Mouse (Mus musculus): ENCODE data around the gene Cx3cr1.

The Cx3cr1 gene

DNA sequence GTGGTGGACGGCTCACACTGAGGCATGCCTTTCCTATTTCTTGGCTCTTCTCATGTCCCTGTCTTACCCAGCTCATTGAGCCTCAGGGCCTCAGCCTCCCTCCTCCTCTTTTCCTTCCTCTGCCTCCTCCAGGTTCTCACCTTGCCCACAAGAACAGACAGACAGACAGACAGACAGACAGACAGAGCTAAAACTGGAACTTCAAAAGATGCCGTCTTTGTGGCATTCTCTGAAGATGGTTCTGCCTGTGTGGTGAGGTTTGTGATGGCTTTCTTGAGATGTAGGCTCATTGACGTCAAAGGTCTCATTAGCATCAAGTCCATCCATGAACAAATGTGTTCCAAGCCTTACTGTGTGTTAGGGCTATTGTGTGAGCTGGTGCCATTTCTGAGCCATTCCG, 13.0 kb upstream of the Cx3cr1 start:
- no peak for DNase-seq (ENCODE audit: low spot score)

DNA sequence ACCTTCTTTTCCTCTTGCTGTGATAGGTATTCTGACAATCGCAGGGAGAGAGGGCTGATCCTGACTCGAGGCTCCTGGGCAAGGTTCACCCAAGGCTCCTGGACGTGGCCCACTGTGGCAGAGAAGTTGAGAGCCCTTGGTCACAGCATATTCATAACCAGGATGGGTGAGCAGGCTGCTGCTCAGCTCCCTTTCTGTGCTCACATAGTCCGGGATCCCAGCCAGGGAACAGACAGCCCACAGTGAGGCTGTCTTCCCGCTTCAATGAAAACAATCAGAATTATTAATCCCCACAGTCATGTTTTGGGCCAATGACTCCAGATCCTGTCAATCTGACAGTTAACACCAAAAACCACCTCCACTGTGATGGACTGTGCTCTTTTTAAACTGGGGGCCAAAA, 12.3 kb upstream of the Cx3cr1 start:
- no peak for DNase-seq (ENCODE audit: low spot score)

GRCm38 (mm10) chr9:120081247-120081646, 11.6 kb upstream of the Cx3cr1 start:
- no peak for DNase-seq (ENCODE audit: low spot score)

- DNase-seq (ENCODE audit: low spot score), result no peak
Measured at GRCm38 (mm10) chr9:120080546-120081108, 10.9 kb upstream of the Cx3cr1 start.

- DNase-seq (ENCODE audit: low spot score), result no peak
Measured at GRCm38 (mm10) chr9:120079901-120080300, 10.2 kb upstream of the Cx3cr1 start.

GRCm38 (mm10) chr9:120078241-120078640, 8.6 kb upstream of the Cx3cr1 start:
- DNase-seq (ENCODE audit: low spot score), result no peak

- DNase-seq (ENCODE audit: low spot score), result no peak
Measured at GRCm38 (mm10) chr9:120074516-120074915, 4.8 kb upstream of the Cx3cr1 start.

DNA sequence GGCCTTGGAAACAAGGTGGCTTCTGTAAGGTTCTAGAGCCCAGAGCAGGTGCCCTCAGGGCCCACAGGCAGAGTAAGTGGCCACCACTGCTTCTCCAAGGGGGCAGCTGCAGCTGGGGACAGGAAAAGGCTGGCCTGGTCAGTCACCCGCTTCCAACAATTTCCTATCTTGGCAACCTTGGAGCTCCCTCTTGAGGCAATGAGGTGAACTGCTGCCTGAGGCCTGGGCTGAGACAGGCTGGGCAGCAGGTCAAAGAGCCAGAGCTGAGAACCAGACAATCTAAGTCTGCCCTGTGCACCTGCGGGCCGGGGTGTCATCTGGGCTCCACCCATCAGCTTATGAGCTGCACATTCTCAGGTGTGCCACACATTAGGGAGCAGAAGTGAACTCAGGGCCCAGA, 3.5 kb upstream of the Cx3cr1 start:
- DNase-seq (ENCODE audit: low spot score), result peak; percentile 79

- DNase-seq (ENCODE audit: low spot score), result no peak
Measured at GRCm38 (mm10) chr9:120071251-120071650, 1.6 kb upstream of the Cx3cr1 start.

- DNase-seq (ENCODE audit: low spot score), result no peak
Measured at GRCm38 (mm10) chr9:120068047-120068446, 1.6 kb downstream of the Cx3cr1 start.

- DNase-seq (ENCODE audit: low spot score), result no peak
Measured at GRCm38 (mm10) chr9:120067609-120068008, 2.1 kb downstream of the Cx3cr1 start.

- no peak for DNase-seq (ENCODE audit: low spot score)
Measured at GRCm38 (mm10) chr9:120064317-120064716, 5.4 kb downstream of the Cx3cr1 start.

GRCm38 (mm10) chr9:120058730-120059129, 10.9 kb downstream of the Cx3cr1 start:
- no peak for DNase-seq (ENCODE audit: low spot score)

DNA sequence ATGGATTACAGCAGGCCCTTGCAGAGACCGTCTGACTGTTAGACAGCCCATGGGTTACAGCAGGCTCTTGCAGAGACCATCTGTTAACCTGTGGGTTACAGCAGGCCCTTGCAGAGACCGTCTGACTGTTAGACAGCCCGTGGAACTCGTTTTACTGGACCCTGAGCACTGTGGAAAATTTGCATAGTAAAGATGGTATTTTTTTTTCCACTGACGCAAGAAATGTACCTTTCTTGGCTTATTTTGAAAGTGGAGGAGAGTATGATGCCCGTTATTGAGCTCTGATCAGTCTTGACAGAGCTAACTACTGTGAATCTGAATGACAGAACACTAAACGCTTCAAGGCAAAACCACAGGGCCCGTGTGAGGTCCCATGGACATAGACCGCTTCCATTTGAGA, 13.5 kb downstream of the Cx3cr1 start:
- DNase-seq (ENCODE audit: low spot score), result no peak

GRCm38 (mm10) chr9:120054545-120055277, 15.0 kb downstream of the Cx3cr1 start:
- no peak for DNase-seq (ENCODE audit: low spot score)

GRCm38 (mm10) chr9:120049407-120049806, 20.3 kb downstream of the Cx3cr1 start:
- DNase-seq (ENCODE audit: low spot score), result no peak

DNA sequence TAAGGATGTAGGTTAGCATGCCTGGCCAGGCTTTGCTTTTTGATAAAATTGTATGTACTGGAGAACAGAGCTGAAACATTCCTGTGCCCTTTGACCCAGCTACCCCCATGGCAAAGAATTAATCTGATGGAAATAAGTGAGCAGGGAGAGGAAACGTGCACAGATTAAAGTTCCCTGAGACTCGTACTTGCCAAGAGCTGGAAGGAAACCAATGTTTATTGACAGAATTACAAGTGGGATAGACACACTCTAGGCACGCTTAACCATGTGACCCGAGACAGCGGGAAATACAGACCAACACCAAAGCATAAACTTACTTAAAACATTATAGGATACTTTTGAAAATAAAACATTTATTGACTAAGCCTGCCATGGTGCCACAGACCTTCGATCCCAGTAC, 21.2 kb downstream of the Cx3cr1 start:
- DNase-seq (ENCODE audit: low spot score), result no peak

DNA sequence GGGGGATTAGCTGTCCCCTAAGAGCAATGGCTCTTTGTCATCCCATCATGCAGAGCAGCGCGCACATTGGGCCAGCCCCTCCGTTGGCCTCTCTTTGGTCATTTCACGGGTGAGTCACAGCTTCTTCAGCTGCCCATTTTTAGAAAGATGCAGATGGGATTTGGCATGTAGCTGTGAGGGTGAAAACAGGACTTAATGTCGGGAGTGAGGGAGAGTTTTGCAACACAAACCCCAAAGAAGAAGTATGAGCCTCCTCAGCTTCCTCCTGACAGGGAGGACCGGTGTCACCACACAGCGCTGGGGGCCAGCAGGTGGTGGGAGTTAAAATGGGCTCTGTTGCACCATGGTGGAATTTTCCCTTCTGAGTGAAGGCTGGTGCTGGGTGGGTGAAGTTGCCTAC, 26.6 kb downstream of the Cx3cr1 start:
- no peak for DNase-seq (ENCODE audit: low spot score)

GRCm38 (mm10) chr9:120037414-120037813, 32.3 kb downstream of the Cx3cr1 start:
- DNase-seq (ENCODE audit: low spot score), result no peak

DNA sequence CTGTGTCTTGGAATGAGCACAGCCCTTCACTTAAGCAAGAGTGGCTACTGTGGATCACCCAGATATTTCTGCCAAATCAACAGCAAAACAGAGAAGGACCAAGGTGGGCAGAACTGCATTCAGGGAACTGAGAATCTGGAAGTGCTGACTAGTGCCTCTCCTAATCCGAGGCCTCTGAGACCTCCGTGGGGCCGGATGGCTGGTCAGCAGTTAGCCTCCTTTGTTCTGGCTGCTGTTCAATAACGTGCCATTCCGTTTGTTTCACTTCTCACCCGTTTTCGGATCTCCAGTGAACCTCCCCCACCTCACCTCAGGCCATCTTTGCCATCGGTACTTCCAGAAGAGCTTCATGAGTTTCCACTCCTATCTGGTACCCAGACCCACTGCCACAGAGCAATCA, 35.3 kb downstream of the Cx3cr1 start:
- no peak for DNase-seq (ENCODE audit: low spot score)

DNA sequence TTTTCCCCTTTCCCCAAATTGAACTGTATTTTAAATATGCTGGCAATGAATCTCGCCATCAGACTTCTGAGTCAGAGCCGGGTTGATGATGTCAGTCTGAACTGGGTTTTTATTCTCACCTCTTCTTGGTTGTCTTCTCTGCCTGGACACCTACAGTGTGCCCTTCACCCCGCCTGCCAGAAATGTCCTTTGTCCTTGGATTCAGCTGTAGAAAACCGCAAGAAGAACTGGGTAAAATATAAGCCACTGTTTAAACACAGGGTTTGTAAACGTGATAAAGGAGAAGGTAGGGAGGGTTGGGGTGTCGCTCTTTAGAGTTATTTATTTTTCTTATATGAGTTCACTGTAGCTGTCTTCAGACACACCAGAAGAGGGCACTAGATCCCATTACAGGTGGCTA, 37.0 kb downstream of the Cx3cr1 start:
- no peak for DNase-seq (ENCODE audit: low spot score)

DNA sequence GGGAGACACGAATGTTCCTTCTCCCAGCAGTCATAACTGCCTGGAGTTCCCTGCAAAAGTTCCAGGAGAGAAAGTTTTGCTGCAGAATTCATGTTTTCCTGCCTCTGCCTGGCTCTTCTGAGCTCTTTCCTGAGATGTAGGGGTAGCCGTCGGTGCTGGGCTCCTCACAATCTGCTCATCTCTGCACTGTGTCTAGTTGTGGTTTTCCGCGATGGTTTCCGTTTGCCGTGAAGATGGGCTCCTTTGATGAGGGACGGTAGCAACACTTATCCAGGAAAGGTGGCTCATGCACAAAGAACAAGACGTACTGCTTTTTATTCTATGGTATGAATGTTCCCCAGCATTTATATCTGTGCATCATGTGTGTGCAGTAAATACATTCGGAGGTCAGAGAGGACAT, 39.3 kb downstream of the Cx3cr1 start:
- no peak for DNase-seq (ENCODE audit: low spot score)

DNA sequence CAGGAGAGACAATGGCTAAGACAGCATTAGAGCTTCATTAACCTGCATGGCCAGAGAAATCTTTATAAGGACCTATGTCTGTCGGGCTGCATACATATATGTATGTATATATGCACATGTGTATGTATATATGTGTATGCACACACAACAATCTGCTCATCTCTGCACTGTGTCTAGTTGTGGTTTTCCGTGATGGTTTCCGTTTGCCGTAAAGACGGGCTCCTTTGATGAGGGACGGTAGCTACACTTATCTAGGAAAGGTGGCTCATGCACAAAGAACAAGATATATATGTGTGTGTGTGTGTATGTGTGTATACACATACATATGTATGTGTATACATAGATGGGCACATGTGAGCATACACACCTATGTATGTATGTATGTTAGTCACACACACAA, 39.8 kb downstream of the Cx3cr1 start:
- no peak for DNase-seq (ENCODE audit: low spot score)
